Mouse (Mus musculus) hindbrain, embryonic 16.5 days (tissue): ENCODE measurements around the gene Serpinb3c. TPM values are rescaled to one million over a fixed set of nuclear protein-coding genes. Genes with fewer than 3 reads are reported as not detected.
"Not testable (repeated sequence)": the region's sequence is repeated elsewhere in the genome, so short reads cannot be mapped to it uniquely, and the experiment has no call there.

Experiments used
- ATAC-seq: fragments of 200-750 bp; cut with Nextera tagmentation; 2 replicates; pipeline ENCODE4 v1.8.0; 2017; ENCODE audit warnings: moderate TSS enrichment, moderate library complexity
- H3K27ac ChIP-seq: fragments of 300-500 bp; sonication (generic); 2 replicates; pipeline ENCODE4 v1.5.1; 2014; ENCODE audit warnings: low read depth, mild to moderate bottlenecking, control low read depth, low read length, moderate library complexity
- H3K27me3 ChIP-seq: fragments of 300-500 bp; sonication (generic); replicated peaks from 2 replicates; pipeline ENCODE4 v1.6.1; 2014; ENCODE audit warnings: low read length; ENCODE audit not compliant: control insufficient read depth, insufficient read depth
- H3K36me3 ChIP-seq: fragments of 300-500 bp; sonication (generic); 2 replicates; pipeline ENCODE4 v1.6.1; 2014; ENCODE audit warnings: mild to moderate bottlenecking, low read length, moderate library complexity, mixed read lengths; ENCODE audit not compliant: control insufficient read depth, insufficient read depth
- H3K4me1 ChIP-seq: fragments of 300-500 bp; sonication (generic); 2 replicates; pipeline ENCODE4 v1.6.1; 2014; ENCODE audit warnings: low read depth, low read length; ENCODE audit not compliant: control insufficient read depth, insufficient read depth
- H3K4me2 ChIP-seq: fragments of 300-500 bp; sonication (generic); 2 replicates; pipeline ENCODE4 v1.6.1; 2014; ENCODE audit warnings: mild to moderate bottlenecking, low read length, control low read depth, moderate library complexity
- H3K4me3 ChIP-seq: fragments of 300-500 bp; sonication (generic); 2 replicates; pipeline ENCODE4 v1.5.1; 2014; ENCODE audit warnings: mild to moderate bottlenecking, low read length, control low read depth, moderate library complexity
- H3K9ac ChIP-seq: fragments of 300-500 bp; sonication (generic); 2 replicates; pipeline ENCODE4 v1.6.1; 2014; ENCODE audit warnings: low read depth, mild to moderate bottlenecking, control low read depth, low read length, moderate library complexity
- H3K9me3 ChIP-seq: fragments of 300-500 bp; sonication (generic); 2 replicates; pipeline ENCODE4 v1.6.1; 2014; ENCODE audit warnings: mild to moderate bottlenecking, low read length, moderate library complexity; ENCODE audit not compliant: control insufficient read depth
- WGBS: fragments of 180-500 bp; shearing (Covaris S2); extraction: QIAGEN DNeasy Blood & Tissue Kit; methylation state at CpG from one replicate; pipeline ENCODE4 v1.1.7; 2014; 5-methylcytosine and 5-hydroxymethylcytosine counted together
- polyA plus RNA-seq: library from polyadenylated mRNA; unstranded; fragments of >200 nt; fragmentation: Nextera tagmentation; extraction: Ambion mirVana; gene quantifications from 2 replicates; pipeline ENCODE4 v1.2.1, GENCODE M21; 2015

Serpinb3c gene
- not detected in 2 replicates for polyA plus RNA-seq

GRCm38 (mm10) chr1:107278261-107278660 is at the start of gene Serpinb3c, which contains the start of gene Serpinb3b:
Gene Serpinb3c, minus strand, starts transcription at chr1:107278371.
Gene Serpinb3b, minus strand, starts transcription at chr1:107278361.
- not testable (repeated sequence) for H3K36me3 ChIP-seq, H3K4me2 ChIP-seq, H3K4me3 ChIP-seq, H3K27me3 ChIP-seq, H3K27ac ChIP-seq, H3K9me3 ChIP-seq, H3K4me1 ChIP-seq, ATAC-seq, H3K9ac ChIP-seq

GRCm38 (mm10) chr1:107243170-107243569 is 35.0 kb downstream of the Serpinb3c start:
- peak; percentile 27; the same call in 1 of the 2 replicates for ATAC-seq
- H3K9ac ChIP-seq, H3K4me1 ChIP-seq, H3K36me3 ChIP-seq, H3K27ac ChIP-seq, H3K4me3 ChIP-seq, H3K27me3 ChIP-seq, H3K9me3 ChIP-seq, H3K4me2 ChIP-seq: not testable (repeated sequence)
- 48% methylated on average over 3 of the region's 3 CpGs for WGBS

Other genes starting within 250 kb of the Serpinb3c start
- gene Serpinb3a, start 226.1 kb downstream of the Serpinb3c start, polyA plus RNA-seq, result 0.09 TPM in 1 of 2 replicates, not detected in the other
- gene Serpinb3d, start 194.9 kb downstream of the Serpinb3c start, polyA plus RNA-seq, result 0.13 TPM in 1 of 2 replicates, not detected in the other
- gene Serpinb3b, start within 50 bp of the Serpinb3c start, polyA plus RNA-seq, result not detected in 2 replicates
- 0.08 TPM in 1 of 2 replicates, not detected in the other for gene Serpinb11, start 82.8 kb upstream of the Serpinb3c start, polyA plus RNA-seq
- 0.16 TPM in 1 of 2 replicates, not detected in the other for gene Serpinb7, start 121.3 kb upstream of the Serpinb3c start, polyA plus RNA-seq
- 0.10 TPM in 1 of 2 replicates, not detected in the other for gene Serpinb2, start 233.1 kb upstream of the Serpinb3c start, polyA plus RNA-seq